Mouse (Mus musculus) megakaryocyte, embryonic 14.5 days (primary cell): ENCODE data around the gene Pou6f2. TPM values are rescaled to one million over a fixed set of nuclear protein-coding genes. Genes with fewer than 3 reads are reported as not detected.

ENCODE experiments used
- H3K27me3 ChIP-seq: replicated peaks from 2 replicates; pipeline ENCODE3; 2012; ENCODE audit warnings: inconsistent platforms
- H3K36me3 ChIP-seq: replicated peaks from 2 replicates; pipeline ENCODE3; 2012; ENCODE audit warnings: low read length, inconsistent platforms, mixed read lengths
- H3K4me1 ChIP-seq: 2 replicates; pipeline ENCODE4 v1.6.1; 2012; ENCODE audit warnings: inconsistent platforms
- H3K4me3 ChIP-seq: replicated peaks from 2 replicates; pipeline ENCODE3; 2012; ENCODE audit warnings: moderate library complexity, mild to moderate bottlenecking, inconsistent platforms
- H3K9me3 ChIP-seq: 2 replicates; pipeline ENCODE4 v1.6.1; 2012; ENCODE audit warnings: inconsistent platforms
- FLI1 ChIP-seq: IDR thresholded peaks from 2 replicates; pipeline ENCODE4 v1.6.1; 2012; ENCODE audit warnings: low read length, inconsistent platforms, mixed read lengths
- GATA1 ChIP-seq: IDR thresholded peaks from 3 replicates; pipeline ENCODE4 v1.6.1; 2012; ENCODE audit warnings: mixed read lengths, low read length, inconsistent platforms, borderline replicate concordance
- polyA plus RNA-seq: library from polyadenylated mRNA; stranded (reverse); fragments of >175 nt; gene quantifications from 2 replicates; pipeline ENCODE4 v1.2.3, GENCODE M21; 2012; ENCODE audit warnings: low replicate concordance; ENCODE audit not compliant: insufficient read depth

Pou6f2 gene
- polyA plus RNA-seq, 1 experiment: not detected

GRCm38 (mm10) chr13:18133646-18134045, 263.8 kb downstream of the Pou6f2 start:
- H3K36me3 ChIP-seq: no peaks in the 10 kb centered on the region
- no peaks in the 10 kb centered on the region for H3K9me3 ChIP-seq
- TF ChIP-seq FLI1 (no peak), GATA1 (no peak)
- H3K4me1 ChIP-seq: no peaks in the 10 kb centered on the region
- no peak overlapping the region for H3K4me3 ChIP-seq
- no peaks in the 10 kb centered on the region for H3K27me3 ChIP-seq

GRCm38 (mm10) chr13:18133193-18133592, 264.3 kb downstream of the Pou6f2 start:
- Histone ChIP-seq H3K27me3 (no peaks in the 10 kb centered on the region), H3K4me1 (no peaks in the 10 kb centered on the region), H3K9me3 (no peaks in the 10 kb centered on the region), H3K36me3 (no peaks in the 10 kb centered on the region), H3K4me3 (no peak overlapping the region)
- TF ChIP-seq FLI1 (no peak), GATA1 (no peak)

GRCm38 (mm10) chr13:18131324-18131723, 266.2 kb downstream of the Pou6f2 start:
- H3K27me3 ChIP-seq: no peaks in the 10 kb centered on the region
- H3K4me3 ChIP-seq: no peak overlapping the region
- no peaks in the 10 kb centered on the region for H3K9me3 ChIP-seq
- no peak for TF ChIP-seq FLI1
- no peak for TF ChIP-seq GATA1
- no peaks in the 10 kb centered on the region for H3K36me3 ChIP-seq
- H3K4me1 ChIP-seq: no peaks in the 10 kb centered on the region

GRCm38 (mm10) chr13:18129697-18130096, 267.8 kb downstream of the Pou6f2 start:
- Histone ChIP-seq H3K36me3 (no peaks in the 10 kb centered on the region), H3K9me3 (no peaks in the 10 kb centered on the region), H3K27me3 (peaks cover 7% of the 10 kb centered on the region), H3K4me1 (no peaks in the 10 kb centered on the region), H3K4me3 (no peak overlapping the region)
- TF ChIP-seq GATA1 (no peak), FLI1 (no peak)

DNA sequence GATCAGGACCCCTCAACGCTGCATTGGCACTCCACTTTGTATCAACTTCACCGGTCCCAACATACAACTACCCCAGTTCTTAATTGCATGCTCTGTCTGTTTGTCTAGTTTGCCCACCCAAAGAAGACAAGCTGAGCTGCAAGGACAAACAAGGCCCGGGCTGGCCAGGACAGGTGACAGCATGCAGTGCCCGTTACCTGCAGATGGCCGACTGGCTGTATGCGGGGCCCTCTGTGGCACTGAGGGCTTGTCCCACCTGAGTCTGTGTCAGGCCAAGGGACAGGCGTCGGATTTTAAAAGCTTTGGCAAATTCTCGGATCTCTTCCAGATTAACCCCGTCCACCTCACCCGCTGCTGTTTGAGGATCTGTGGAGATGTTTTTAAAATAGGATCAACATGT, 268.7 kb downstream of the Pou6f2 start:
- H3K36me3 ChIP-seq: no peaks in the 10 kb centered on the region
- H3K27me3 ChIP-seq: peaks cover 9% of the 10 kb centered on the region
- no peak for TF ChIP-seq GATA1
- TF ChIP-seq FLI1: no peak
- H3K9me3 ChIP-seq: no peaks in the 10 kb centered on the region
- H3K4me3 ChIP-seq: no peak overlapping the region
- no peaks in the 10 kb centered on the region for H3K4me1 ChIP-seq

DNA sequence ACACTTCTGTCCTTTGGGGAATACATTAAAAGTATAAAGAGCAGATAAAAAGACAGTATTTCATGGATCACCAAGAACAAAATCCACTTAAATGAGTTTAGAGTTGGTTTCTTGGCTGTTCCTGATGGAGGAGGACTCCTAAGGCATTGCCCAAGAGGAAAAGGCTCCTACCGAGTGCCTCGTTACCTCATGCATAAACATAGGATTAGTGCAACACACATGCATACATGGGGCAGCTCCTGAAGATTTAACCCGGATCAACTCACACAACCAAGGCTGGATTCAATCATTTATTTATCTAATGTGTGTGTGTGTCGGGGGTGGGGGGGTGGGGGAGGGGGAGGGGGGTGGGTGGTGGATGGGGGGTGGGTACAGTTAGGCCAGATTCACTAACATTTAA, 269.4 kb downstream of the Pou6f2 start:
- Histone ChIP-seq H3K36me3 (no peaks in the 10 kb centered on the region), H3K4me3 (no peak overlapping the region), H3K4me1 (no peaks in the 10 kb centered on the region), H3K9me3 (no peaks in the 10 kb centered on the region), H3K27me3 (peaks cover 9% of the 10 kb centered on the region)
- TF ChIP-seq FLI1: no peak
- TF ChIP-seq GATA1: no peak

GRCm38 (mm10) chr13:18126111-18126510, 271.4 kb downstream of the Pou6f2 start:
- Histone ChIP-seq H3K4me1 (no peaks in the 10 kb centered on the region), H3K9me3 (no peaks in the 10 kb centered on the region), H3K36me3 (no peaks in the 10 kb centered on the region), H3K4me3 (no peak overlapping the region), H3K27me3 (peaks cover 9% of the 10 kb centered on the region)
- TF ChIP-seq GATA1 (no peak), FLI1 (no peak)

DNA sequence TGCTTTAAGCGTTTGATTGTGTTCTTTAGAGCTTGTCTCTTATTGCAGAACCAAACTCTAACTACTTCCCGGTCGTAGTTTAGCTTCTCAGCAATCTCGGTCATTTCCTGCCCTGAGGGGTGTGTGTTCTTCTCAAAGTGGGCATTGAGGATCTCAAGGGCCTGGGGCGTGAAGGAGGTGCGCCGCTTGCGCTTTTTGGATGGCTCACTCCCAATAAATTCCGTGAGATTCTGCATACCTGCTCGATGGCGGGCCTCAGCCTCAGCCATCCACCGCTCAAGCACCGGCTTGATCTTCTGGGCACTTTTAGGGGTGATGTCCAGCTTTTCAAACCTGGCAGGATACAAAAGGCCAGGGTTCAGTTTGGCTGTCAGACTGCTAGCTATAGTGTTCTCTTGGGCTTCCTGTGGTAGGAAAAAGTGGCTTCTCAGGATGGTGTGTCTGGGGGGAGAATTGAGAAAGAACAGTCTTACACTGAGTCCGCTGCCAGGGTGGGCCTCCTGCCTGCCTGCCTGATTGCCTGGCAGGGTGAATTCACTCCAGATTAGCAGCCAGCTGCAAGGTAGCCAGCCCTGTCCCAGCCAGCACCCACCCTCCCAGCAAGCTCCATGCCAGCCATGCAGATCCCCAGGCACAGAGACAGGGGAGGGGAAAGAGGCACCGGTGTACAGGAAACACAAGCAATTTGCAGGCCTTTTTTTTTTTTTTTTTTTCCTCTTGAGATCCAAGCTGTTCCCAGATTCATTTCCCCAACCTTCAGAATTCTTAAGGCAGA, 272.1 kb downstream of the Pou6f2 start:
- H3K4me1 ChIP-seq: no peaks in the 10 kb centered on the region
- TF ChIP-seq FLI1 (no peak), GATA1 (no peak)
- H3K27me3 ChIP-seq: peaks cover 9% of the 10 kb centered on the region
- no peaks in the 10 kb centered on the region for H3K9me3 ChIP-seq
- H3K4me3 ChIP-seq: no peak overlapping the region
- H3K36me3 ChIP-seq: no peaks in the 10 kb centered on the region

DNA sequence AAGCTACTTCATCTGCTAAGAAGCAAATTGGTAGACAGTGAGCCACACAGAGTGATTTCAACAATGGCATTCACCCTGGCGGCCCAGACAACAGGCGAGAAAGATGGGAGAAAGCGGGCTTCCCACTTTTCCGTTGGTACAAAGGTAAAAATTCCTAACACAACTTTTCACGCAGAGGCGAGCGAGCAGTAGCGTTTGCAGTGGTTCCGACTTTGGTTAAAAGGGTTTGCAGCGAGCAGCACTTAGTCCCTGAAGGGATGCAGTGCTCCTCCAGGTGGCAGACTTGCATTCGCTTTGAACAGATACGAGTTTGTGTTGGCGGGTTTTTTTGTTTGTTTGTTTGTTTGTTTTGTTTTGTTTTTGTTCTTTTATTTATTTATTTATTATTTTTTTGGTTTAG, 273.1 kb downstream of the Pou6f2 start:
- Histone ChIP-seq H3K27me3 (peaks cover 9% of the 10 kb centered on the region), H3K36me3 (no peaks in the 10 kb centered on the region), H3K9me3 (no peaks in the 10 kb centered on the region), H3K4me3 (no peak overlapping the region), H3K4me1 (no peaks in the 10 kb centered on the region)
- TF ChIP-seq GATA1 (no peak), FLI1 (no peak)

GRCm38 (mm10) chr13:18120406-18120805, 277.1 kb downstream of the Pou6f2 start:
- no peaks in the 10 kb centered on the region for H3K9me3 ChIP-seq
- H3K4me1 ChIP-seq: no peaks in the 10 kb centered on the region
- H3K4me3 ChIP-seq: no peak overlapping the region
- H3K36me3 ChIP-seq: no peaks in the 10 kb centered on the region
- TF ChIP-seq FLI1 (no peak), GATA1 (no peak)
- peaks cover 6% of the 10 kb centered on the region for H3K27me3 ChIP-seq

- Histone ChIP-seq H3K4me1 (no peaks in the 10 kb centered on the region), H3K36me3 (no peaks in the 10 kb centered on the region), H3K9me3 (no peaks in the 10 kb centered on the region), H3K4me3 (no peak overlapping the region), H3K27me3 (no peaks in the 10 kb centered on the region)
- TF ChIP-seq FLI1 (no peak), GATA1 (no peak)
Measured at GRCm38 (mm10) chr13:18081443-18082119, 315.9 kb downstream of the Pou6f2 start.
